Mouse (Mus musculus): Measurements from ENCODE around the gene Sptbn4. TPM values are rescaled to one million over a fixed set of nuclear protein-coding genes. Genes with fewer than 3 reads are reported as not detected.

The Sptbn4 gene
- polyA plus RNA-seq, 1 experiment from 2014 or later = 0.15 TPM

- no peak for ATAC-seq (ENCODE audit: insufficient number of reproducible peaks, low FRiP score, low TSS enrichment, low read depth)
- 60% methylated on average over 13 of the region's 13 CpGs for WGBS
- no peaks in the 10 kb centered on the region for H3K36me3 ChIP-seq (ENCODE audit: control insufficient read depth, insufficient read depth, low read length)
These were observed 4.8 kb upstream of the Sptbn4 start for GRCm38 (mm10) chr7:27452206-27452770.

GRCm38 (mm10) chr7:27451359-27451758, 3.9 kb upstream of the Sptbn4 start:
- Histone ChIP-seq H3K4me1 (ENCODE audit: control insufficient read depth, insufficient read depth, low read length) (0 out of 2 replicates have a peak, but pooled peaks cover 4% of the 10 kb centered on the region), H3K9ac (ENCODE audit: low read length) (no peak overlapping the region), H3K4me3 (ENCODE audit: low read depth, low read length) (no peak overlapping the region), H3K9me3 (ENCODE audit: control insufficient read depth, low read length) (no peaks in the 10 kb centered on the region), H3K36me3 (ENCODE audit: control insufficient read depth, insufficient read depth, low read length) (no peaks in the 10 kb centered on the region), H3K27ac (replicated peaks; ENCODE audit: low read depth, low read length) (no peak overlapping the region), H3K4me2 (ENCODE audit: low read depth, severe bottlenecking) (no peak overlapping the region), H3K27me3 (ENCODE audit: control insufficient read depth, insufficient read depth, low read length) (peaks cover 10% of the 10 kb centered on the region)
- DNase-seq (ENCODE audit: low spot score) = no peak
- 98% methylated on average over 2 of the region's 2 CpGs for WGBS
- no peak for ATAC-seq (ENCODE audit: insufficient number of reproducible peaks, low FRiP score, low TSS enrichment, low read depth)

More at GRCm38 (mm10) chr7:27452206-27452770, 4.8 kb upstream of the Sptbn4 start:
- peaks cover 1% of the 10 kb centered on the region for H3K27me3 ChIP-seq (ENCODE audit: control insufficient read depth, insufficient read depth, low read length)
- no peak overlapping the region for H3K4me2 ChIP-seq (ENCODE audit: low read depth, severe bottlenecking)
- H3K27ac ChIP-seq (replicated peaks; ENCODE audit: low read depth, low read length) = no peak overlapping the region
- H3K9me3 ChIP-seq (ENCODE audit: control insufficient read depth, low read length) = no peaks in the 10 kb centered on the region
- DNase-seq (ENCODE audit: low spot score) = no peak
- no peak overlapping the region for H3K4me3 ChIP-seq (ENCODE audit: low read depth, low read length)
- no peak overlapping the region for H3K9ac ChIP-seq (ENCODE audit: low read length)
- H3K4me1 ChIP-seq (ENCODE audit: control insufficient read depth, insufficient read depth, low read length) = 0 out of 2 replicates have a peak, but pooled peaks cover 4% of the 10 kb centered on the region

- DNase-seq (ENCODE audit: low spot score) (peak; percentile 74), ATAC-seq (ENCODE audit: insufficient number of reproducible peaks, low FRiP score, low TSS enrichment, low read depth) (no peak)
- 0 out of 2 replicates have a peak, but pooled peaks cover 4% of the 10 kb centered on the region for H3K4me1 ChIP-seq (ENCODE audit: control insufficient read depth, insufficient read depth, low read length)
- 62% methylated on average over 10 of the region's 10 CpGs for WGBS
- no peaks in the 10 kb centered on the region for H3K36me3 ChIP-seq (ENCODE audit: control insufficient read depth, insufficient read depth, low read length)
- no peak overlapping the region for H3K27ac ChIP-seq (replicated peaks; ENCODE audit: low read depth, low read length)
- no peak overlapping the region for H3K4me3 ChIP-seq (ENCODE audit: low read depth, low read length)
- H3K4me2 ChIP-seq (ENCODE audit: low read depth, severe bottlenecking) = no peak overlapping the region
- peaks cover 24% of the 10 kb centered on the region for H3K27me3 ChIP-seq (ENCODE audit: control insufficient read depth, insufficient read depth, low read length)
- no peaks in the 10 kb centered on the region for H3K9me3 ChIP-seq (ENCODE audit: control insufficient read depth, low read length)
- H3K9ac ChIP-seq (ENCODE audit: low read length) = no peak overlapping the region
These were observed 1.9 kb upstream of the Sptbn4 start for GRCm38 (mm10) chr7:27449256-27449862.

- ATAC-seq (ENCODE audit: insufficient number of reproducible peaks, low FRiP score, low TSS enrichment, low read depth) (0 out of 2 replicates have a peak, but pooled peaks have one; percentile 2), DNase-seq (ENCODE audit: low spot score) (no peak)
- Histone ChIP-seq H3K9me3 (ENCODE audit: control insufficient read depth, low read length) (no peaks in the 10 kb centered on the region), H3K9ac (ENCODE audit: low read length) (no peak overlapping the region), H3K36me3 (ENCODE audit: control insufficient read depth, insufficient read depth, low read length) (no peaks in the 10 kb centered on the region), H3K27ac (replicated peaks; ENCODE audit: low read depth, low read length) (peak overlapping the region; percentile 42; the same call in 1 of the 2 replicates), H3K4me2 (ENCODE audit: low read depth, severe bottlenecking) (peak overlapping the region; percentile 89), H3K4me1 (ENCODE audit: control insufficient read depth, insufficient read depth, low read length) (0 out of 2 replicates have a peak, but pooled peaks cover 4% of the 10 kb centered on the region), H3K27me3 (ENCODE audit: control insufficient read depth, insufficient read depth, low read length) (peaks cover 24% of the 10 kb centered on the region), H3K4me3 (ENCODE audit: low read depth, low read length) (peak overlapping the region; percentile 49)
- WGBS = 59% methylated on average over 15 of the region's 15 CpGs
These were observed 1.1 kb upstream of the Sptbn4 start for GRCm38 (mm10) chr7:27448421-27449206.

GRCm38 (mm10) chr7:27446521-27447418, 716 bp downstream of the Sptbn4 start:
- 8% methylated on average over 51 of the region's 53 CpGs for WGBS

GRCm38 (mm10) chr7:27446051-27446450, 1.4 kb downstream of the Sptbn4 start:
- Histone ChIP-seq H3K9ac (ENCODE audit: low read length) (peak overlapping the region; percentile 56), H3K27me3 (ENCODE audit: control insufficient read depth, insufficient read depth, low read length) (peaks cover 24% of the 10 kb centered on the region), H3K4me2 (ENCODE audit: low read depth, severe bottlenecking) (peak overlapping the region; percentile 94), H3K36me3 (ENCODE audit: control insufficient read depth, insufficient read depth, low read length) (no peaks in the 10 kb centered on the region), H3K9me3 (ENCODE audit: control insufficient read depth, low read length) (no peaks in the 10 kb centered on the region; the same call in 1 of the 2 replicates), H3K4me1 (ENCODE audit: control insufficient read depth, insufficient read depth, low read length) (0 out of 2 replicates have a peak, but pooled peaks cover 4% of the 10 kb centered on the region), H3K4me3 (ENCODE audit: low read depth, low read length) (peak overlapping the region; percentile 38), H3K27ac (replicated peaks; ENCODE audit: low read depth, low read length) (no peak overlapping the region)
- 3% methylated on average over 18 of the region's 18 CpGs for WGBS
- DNase-seq (ENCODE audit: low spot score) (peak; percentile 29), ATAC-seq (ENCODE audit: insufficient number of reproducible peaks, low FRiP score, low TSS enrichment, low read depth) (no peak)

More at GRCm38 (mm10) chr7:27446521-27447418, 716 bp downstream of the Sptbn4 start:
- Histone ChIP-seq H3K4me2 (ENCODE audit: low read depth, severe bottlenecking) (peak overlapping the region; percentile 94), H3K4me3 (ENCODE audit: low read depth, low read length) (peak overlapping the region; percentile 49), H3K4me1 (ENCODE audit: control insufficient read depth, insufficient read depth, low read length) (0 out of 2 replicates have a peak, but pooled peaks cover 4% of the 10 kb centered on the region), H3K27ac (replicated peaks; ENCODE audit: low read depth, low read length) (no peak overlapping the region), H3K9ac (ENCODE audit: low read length) (peak overlapping the region; percentile 56), H3K9me3 (ENCODE audit: control insufficient read depth, low read length) (no peaks in the 10 kb centered on the region), H3K27me3 (ENCODE audit: control insufficient read depth, insufficient read depth, low read length) (peaks cover 24% of the 10 kb centered on the region), H3K36me3 (ENCODE audit: control insufficient read depth, insufficient read depth, low read length) (no peaks in the 10 kb centered on the region)
- DNase-seq (ENCODE audit: low spot score) (peak; percentile 36), ATAC-seq (ENCODE audit: insufficient number of reproducible peaks, low FRiP score, low TSS enrichment, low read depth) (peak; percentile 3; the same call in 1 of the 2 replicates)

GRCm38 (mm10) chr7:27440014-27440413, 7.5 kb downstream of the Sptbn4 start:
- Histone ChIP-seq H3K4me2 (ENCODE audit: low read depth, severe bottlenecking) (no peak overlapping the region), H3K4me3 (ENCODE audit: low read depth, low read length) (no peak overlapping the region), H3K27me3 (ENCODE audit: control insufficient read depth, insufficient read depth, low read length) (peaks cover 1% of the 10 kb centered on the region; the same call in 1 of the 2 replicates), H3K27ac (replicated peaks; ENCODE audit: low read depth, low read length) (no peak overlapping the region), H3K9me3 (ENCODE audit: control insufficient read depth, low read length) (no peaks in the 10 kb centered on the region; the same call in 1 of the 2 replicates), H3K9ac (ENCODE audit: low read length) (no peak overlapping the region), H3K36me3 (ENCODE audit: control insufficient read depth, insufficient read depth, low read length) (no peaks in the 10 kb centered on the region), H3K4me1 (ENCODE audit: control insufficient read depth, insufficient read depth, low read length) (no peaks in the 10 kb centered on the region)
- ATAC-seq (ENCODE audit: insufficient number of reproducible peaks, low FRiP score, low TSS enrichment, low read depth) = no peak
- no peak for DNase-seq (ENCODE audit: low spot score)
- WGBS = 80% methylated on average over 4 of the region's 4 CpGs

Data from limb, embryonic 11.5 days (tissue).